Mouse (Mus musculus): ENCODE data around the gene Frs2.
A peak's percentile ranks its signal among the peaks of the same experiment; 100 is the strongest.
"Not testable (repeated sequence)": the region's sequence is repeated elsewhere in the genome, so short reads cannot be mapped to it uniquely, and the experiment has no call there.

Frs2 gene

GRCm38 (mm10) chr10:117043497-117044166 is 104.7 kb downstream of the Frs2 start:
- DNase-seq (ENCODE audit: low spot score), result not testable (repeated sequence)

- no peak for DNase-seq (ENCODE audit: low spot score)
Observed at GRCm38 (mm10) chr10:117042295-117042694, 106.0 kb downstream of the Frs2 start.

GRCm38 (mm10) chr10:117040355-117040754 is 108.0 kb downstream of the Frs2 start:
- peak; percentile 64 for DNase-seq (ENCODE audit: low spot score)

GRCm38 (mm10) chr10:117033785-117034184 is 114.5 kb downstream of the Frs2 start:
- peak; percentile 78 for DNase-seq (ENCODE audit: low spot score)

GRCm38 (mm10) chr10:117031160-117031559 is 117.2 kb downstream of the Frs2 start:
- no peak for DNase-seq (ENCODE audit: low spot score)

- DNase-seq (ENCODE audit: low spot score), result no peak
Observed at GRCm38 (mm10) chr10:117026176-117026575, 122.2 kb downstream of the Frs2 start.

- DNase-seq (ENCODE audit: low spot score), result not testable (repeated sequence)
Observed at GRCm38 (mm10) chr10:117025776-117026175, 122.6 kb downstream of the Frs2 start.

- no peak for DNase-seq (ENCODE audit: low spot score)
Observed at GRCm38 (mm10) chr10:117023693-117024092, 124.6 kb downstream of the Frs2 start.

GRCm38 (mm10) chr10:117021020-117021754 is 127.1 kb downstream of the Frs2 start:
- no peak for DNase-seq (ENCODE audit: low spot score)
